Mouse (Mus musculus) myocyte (in vitro differentiated cells): ENCODE measurements at regions not wholly inside any gene's neighbourhood (a gene's known extent, or its start where the extent isn't known, plus 50 kb on each side); places are given as distances from the start of the nearest gene placed in this dataset.

Experiments
- POLR2A ChIP-seq: IDR thresholded peaks from one replicate; pipeline ENCODE4 v1.6.1; 2011; ENCODE audit warnings: low read depth, mild to moderate bottlenecking, control low read depth, moderate library complexity; ENCODE audit not compliant: insufficient read length
- USF1 ChIP-seq: IDR thresholded peaks from one replicate; pipeline ENCODE4 v1.6.1; 2011; ENCODE audit warnings: low read depth, mild to moderate bottlenecking, control low read depth, moderate library complexity

DNA sequence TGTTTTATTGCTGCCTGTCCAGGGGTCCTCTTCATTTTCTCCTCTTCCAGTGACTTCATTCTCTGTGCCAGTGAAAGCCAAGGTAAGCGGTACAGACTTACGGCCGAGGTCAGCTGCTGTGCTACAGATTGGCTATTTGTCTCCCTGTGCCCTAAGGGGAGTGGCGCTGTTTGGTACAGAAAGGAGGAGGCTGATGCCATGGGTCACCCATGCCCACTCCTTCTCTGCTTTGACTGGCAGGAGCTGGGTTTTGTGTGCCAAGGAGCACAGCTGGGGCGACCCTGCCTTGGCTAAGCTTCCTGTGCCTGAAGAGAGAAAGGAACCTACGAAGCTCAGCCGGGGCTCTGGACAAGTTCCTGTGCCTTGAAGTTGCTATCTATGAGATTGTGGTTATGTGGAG is 70.0 kb upstream of the Fggy start:
- TF ChIP-seq POLR2A: no peak
- TF ChIP-seq USF1: no peak
